Mouse (Mus musculus) embryonic facial prominence, embryonic 15.5 days (tissue): ENCODE results near the gene Psmb3. TPM values are rescaled to one million over a fixed set of nuclear protein-coding genes. Genes with fewer than 3 reads are reported as not detected.

Source experiments
- ATAC-seq: fragments of 200-750 bp; cut with Nextera tagmentation; 2 replicates; pipeline ENCODE4 v1.8.0; 2017; ENCODE audit warnings: low read depth, moderate TSS enrichment; ENCODE audit not compliant: insufficient number of reproducible peaks, low FRiP score, low TSS enrichment
- H3K27ac ChIP-seq: fragments of 300-500 bp; sonication (generic); replicated peaks from 2 replicates; pipeline ENCODE4 v1.5.1; 2015; ENCODE audit warnings: mild to moderate bottlenecking, inconsistent platforms
- H3K27me3 ChIP-seq: fragments of 300-500 bp; sonication (generic); 2 replicates; pipeline ENCODE4 v1.6.1; 2015; ENCODE audit warnings: inconsistent platforms
- H3K36me3 ChIP-seq: fragments of 300-500 bp; sonication (generic); 2 replicates; pipeline ENCODE4 v1.6.1; 2015; ENCODE audit warnings: mild to moderate bottlenecking, inconsistent platforms
- H3K4me1 ChIP-seq: fragments of 300-500 bp; sonication (generic); 2 replicates; pipeline ENCODE4 v1.6.1; 2015; ENCODE audit warnings: inconsistent platforms
- H3K4me2 ChIP-seq: fragments of 300-500 bp; sonication (generic); replicated peaks from 2 replicates; pipeline ENCODE4 v1.6.1; 2015; ENCODE audit warnings: mild to moderate bottlenecking, inconsistent platforms
- H3K4me3 ChIP-seq: fragments of 300-500 bp; sonication (generic); replicated peaks from 2 replicates; pipeline ENCODE4 v1.5.1; 2015; ENCODE audit warnings: mild to moderate bottlenecking, inconsistent platforms
- H3K9ac ChIP-seq: fragments of 300-500 bp; sonication (generic); 2 replicates; pipeline ENCODE4 v1.6.1; 2015; ENCODE audit warnings: inconsistent platforms
- H3K9me3 ChIP-seq: fragments of 300-500 bp; sonication (generic); replicated peaks from 2 replicates; pipeline ENCODE4 v1.6.1; 2016; ENCODE audit warnings: inconsistent platforms
- WGBS: fragments of 180-500 bp; shearing (Covaris S2); methylation state at CpG from one replicate; pipeline ENCODE4 v1.1.7; 2015; 5-methylcytosine and 5-hydroxymethylcytosine counted together
- microRNA-seq: library from miRNA; unstranded; fragments of <30 nt; microRNA quantifications from one replicate; pipeline ENCODE4, GENCODE M21; 2016; ENCODE audit warnings: borderline number of aligned reads
- polyA plus RNA-seq: library from polyadenylated mRNA; unstranded; fragments of >200 nt; fragmentation: Nextera tagmentation; extraction: Ambion mirVana; gene quantifications from 2 replicates; pipeline ENCODE4 v1.2.1, GENCODE M21; 2015

The Psmb3 gene
- polyA plus RNA-seq, 1 experiment from 2014 or later = 440 TPM

GRCm38 (mm10) chr11:97744718-97745330, 41.6 kb downstream of the Psmb3 start:
- Histone ChIP-seq H3K27me3 (no peaks in the 10 kb centered on the region), H3K9me3 (no peaks in the 10 kb centered on the region), H3K27ac (peak overlapping the region; percentile 97), H3K4me1 (peaks cover 32% of the 10 kb centered on the region), H3K4me3 (peak overlapping the region; percentile 73), H3K4me2 (peak overlapping the region; percentile 61), H3K9ac (peak overlapping the region; percentile 74), H3K36me3 (peaks cover 38% of the 10 kb centered on the region)
- under 1% methylated on average over 44 of the region's 57 CpGs for WGBS
- peak; percentile 96 for ATAC-seq

- Histone ChIP-seq H3K4me3 (peak overlapping the region; percentile 73), H3K4me1 (peaks cover 27% of the 10 kb centered on the region), H3K9me3 (no peaks in the 10 kb centered on the region), H3K27ac (no peak overlapping the region), H3K9ac (no peak overlapping the region), H3K36me3 (peaks cover 43% of the 10 kb centered on the region), H3K4me2 (peak overlapping the region; percentile 51), H3K27me3 (no peaks in the 10 kb centered on the region)
- no peak for ATAC-seq
- WGBS = 10% methylated on average over 13 of the region's 13 CpGs
Observed at GRCm38 (mm10) chr11:97745331-97745721, 42.1 kb downstream of the Psmb3 start.

GRCm38 (mm10) chr11:97747773-97748172, 44.6 kb downstream of the Psmb3 start:
- Histone ChIP-seq H3K4me3 (no peak overlapping the region), H3K27me3 (no peaks in the 10 kb centered on the region), H3K4me2 (no peak overlapping the region), H3K9me3 (no peaks in the 10 kb centered on the region), H3K36me3 (peaks cover 65% of the 10 kb centered on the region), H3K27ac (no peak overlapping the region), H3K4me1 (peaks cover 15% of the 10 kb centered on the region), H3K9ac (no peak overlapping the region)
- WGBS = 84% methylated on average over 8 of the region's 8 CpGs
- no peak for ATAC-seq

- ATAC-seq = no peak
- no peaks in the 10 kb centered on the region for H3K9me3 ChIP-seq
Observed at GRCm38 (mm10) chr11:97748496-97748895, 45.3 kb downstream of the Psmb3 start.

GRCm38 (mm10) chr11:97753277-97753676, 50.1 kb downstream of the Psmb3 start:
- no peak overlapping the region for H3K4me3 ChIP-seq
- no peak overlapping the region for H3K27ac ChIP-seq
- no peak overlapping the region for H3K9ac ChIP-seq
- H3K9me3 ChIP-seq = no peaks in the 10 kb centered on the region
- 93% methylated on average over 8 of the region's 8 CpGs for WGBS
- H3K4me1 ChIP-seq = no peaks in the 10 kb centered on the region
- H3K4me2 ChIP-seq = no peak overlapping the region
- H3K36me3 ChIP-seq = peaks cover 91% of the 10 kb centered on the region
- H3K27me3 ChIP-seq = no peaks in the 10 kb centered on the region
- ATAC-seq = no peak

More at GRCm38 (mm10) chr11:97748496-97748895, 45.3 kb downstream of the Psmb3 start:
- 90% methylated on average over 5 of the region's 5 CpGs for WGBS
- H3K36me3 ChIP-seq = peaks cover 72% of the 10 kb centered on the region
- H3K27ac ChIP-seq = no peak overlapping the region
- no peaks in the 10 kb centered on the region for H3K27me3 ChIP-seq
- no peak overlapping the region for H3K4me3 ChIP-seq
- H3K9ac ChIP-seq = no peak overlapping the region
- H3K4me2 ChIP-seq = no peak overlapping the region
- peaks cover 8% of the 10 kb centered on the region for H3K4me1 ChIP-seq

GRCm38 (mm10) chr11:97758125-97758524, 54.9 kb downstream of the Psmb3 start:
- no peak overlapping the region for H3K27ac ChIP-seq
- no peak overlapping the region for H3K4me2 ChIP-seq
- no peaks in the 10 kb centered on the region for H3K4me1 ChIP-seq
- H3K9ac ChIP-seq = no peak overlapping the region
- 97% methylated on average over 1 of the region's 1 CpGs for WGBS
- no peaks in the 10 kb centered on the region for H3K9me3 ChIP-seq
- H3K27me3 ChIP-seq = no peaks in the 10 kb centered on the region
- H3K36me3 ChIP-seq = peaks cover 91% of the 10 kb centered on the region
- H3K4me3 ChIP-seq = no peak overlapping the region
- ATAC-seq = no peak

- ATAC-seq = no peak
- no peaks in the 10 kb centered on the region for H3K27me3 ChIP-seq
- H3K36me3 ChIP-seq = peaks cover 87% of the 10 kb centered on the region
- H3K9ac ChIP-seq = no peak overlapping the region
- 85% methylated on average over 6 of the region's 6 CpGs for WGBS
- no peak overlapping the region for H3K27ac ChIP-seq
- H3K9me3 ChIP-seq = no peaks in the 10 kb centered on the region
- H3K4me1 ChIP-seq = no peaks in the 10 kb centered on the region
- no peak overlapping the region for H3K4me3 ChIP-seq
- no peak overlapping the region for H3K4me2 ChIP-seq
Observed at GRCm38 (mm10) chr11:97758942-97759341, 55.7 kb downstream of the Psmb3 start.

GRCm38 (mm10) chr11:97761638-97762037, 58.4 kb downstream of the Psmb3 start:
- Histone ChIP-seq H3K9me3 (no peaks in the 10 kb centered on the region), H3K4me2 (no peak overlapping the region), H3K4me1 (peaks cover 17% of the 10 kb centered on the region), H3K36me3 (peaks cover 65% of the 10 kb centered on the region), H3K27ac (no peak overlapping the region), H3K4me3 (no peak overlapping the region), H3K27me3 (no peaks in the 10 kb centered on the region), H3K9ac (no peak overlapping the region)
- ATAC-seq = no peak

Small RNA genes within 50 kb of the gene (microRNA-seq; reads per million reads assigned to microRNA genes)
- gene Gm24158 (not detected), gene Mir6927 (not detected), gene Mir8102 (not detected)

Other genes with a start within 250 kb of the Psmb3 start
- 1.4 and 1.7 TPM in 2 replicates for gene 4933428G20Rik, start 203.1 kb upstream of the Psmb3 start, polyA plus RNA-seq
- gene Srcin1, start 127.2 kb upstream of the Psmb3 start, polyA plus RNA-seq = 2.0 and 2.2 TPM in 2 replicates
- 3.7 and 4.3 TPM in 2 replicates for gene Epop, start 73.7 kb upstream of the Psmb3 start, polyA plus RNA-seq
- gene Mllt6, start 40.0 kb upstream of the Psmb3 start, polyA plus RNA-seq = 2.6 and 3.2 TPM in 2 replicates
- gene Cisd3, start 17.6 kb upstream of the Psmb3 start, polyA plus RNA-seq = 30.7 and 32.7 TPM in 2 replicates
- 12.0 and 12.6 TPM in 2 replicates for gene Pcgf2, start 2.9 kb upstream of the Psmb3 start, polyA plus RNA-seq
- 1.7 and 2.0 TPM in 2 replicates for gene Pip4k2b, start 41.3 kb downstream of the Psmb3 start, polyA plus RNA-seq
- gene Cwc25, start 63.2 kb downstream of the Psmb3 start, polyA plus RNA-seq = 18.0 and 20.7 TPM in 2 replicates
- 0.95 TPM in 1 of 2 replicates, not detected in the other for gene 1700001P01Rik, start 72.5 kb downstream of the Psmb3 start, polyA plus RNA-seq
- 567 and 575 TPM in 2 replicates for gene Rpl23, start 79.0 kb downstream of the Psmb3 start, polyA plus RNA-seq
- gene Lasp1, start 95.6 kb downstream of the Psmb3 start, polyA plus RNA-seq = 117 and 121 TPM in 2 replicates
- gene B230217C12Rik, start 137.4 kb downstream of the Psmb3 start, polyA plus RNA-seq = 6.8 and 7.4 TPM in 2 replicates
- gene Fbxo47, start 180.8 kb downstream of the Psmb3 start, polyA plus RNA-seq = 0.39 and 0.57 TPM in 2 replicates